In genomic region chr11:32619257-32619816, GRCm38 (mm10) we compare ENCODE assay signal across 8 mouse cellular contexts. TPM values are rescaled to one million over a fixed set of nuclear protein-coding genes. Genes with fewer than 3 reads are reported as not detected.
DNase-seq lines count a peak whose midpoint lies in the region; ATAC-seq lines count a peak whose summit lies in the region.

No protein-coding gene starts in this region.

- H3K27ac ChIP-seq in heart, embryonic 11.5 days (ENCODE audit: low read depth, low read length): peak overlapping the region; percentile 91
- peak overlapping the region; percentile 80 for H3K27ac ChIP-seq in kidney, embryonic 15.5 days
- peak overlapping the region; percentile 84 for H3K27ac ChIP-seq in stomach, embryonic 15.5 days

- H3K4me3 ChIP-seq in heart, embryonic 11.5 days (ENCODE audit: low read depth, low read length): no peak overlapping the region
- no peak overlapping the region for H3K4me3 ChIP-seq in kidney, embryonic 15.5 days (replicated peaks)
- H3K4me3 ChIP-seq in stomach, embryonic 15.5 days (replicated peaks): no peak overlapping the region

- H3K4me1 ChIP-seq in heart, embryonic 11.5 days (ENCODE audit: control insufficient read depth, insufficient read depth, low read length): peaks cover 30% of the 10 kb centered on the region
- peaks cover 21% of the 10 kb centered on the region for H3K4me1 ChIP-seq in kidney, embryonic 15.5 days
- H3K4me1 ChIP-seq in stomach, embryonic 15.5 days: peaks cover 16% of the 10 kb centered on the region

- peak; percentile 90 for ATAC-seq in common myeloid progenitor, adult 5-6 weeks (replicated peaks; ENCODE audit: low read depth, poor library complexity, severe bottlenecking)
- peak; percentile 65 for ATAC-seq in heart, embryonic 11.5 days (replicated peaks; ENCODE audit: insufficient number of reproducible peaks, low FRiP score, low TSS enrichment)
- peak; percentile 68 for ATAC-seq in kidney, embryonic 15.5 days (replicated peaks; ENCODE audit: low FRiP score)
- ATAC-seq in stomach, embryonic 15.5 days (ENCODE audit: insufficient read depth, low FRiP score, low read depth): peak; percentile 81

- peak; percentile 41 to 43 for DNase-seq in spleen, postnatal 36 days (ENCODE audit: low spot score in 2 of 2)
- DNase-seq in spleen, adult 18-20 months: no peak
- peak; percentile 54 for DNase-seq in lung, postnatal 14 days
- DNase-seq in urinary bladder, postnatal 4 days (ENCODE audit: low spot score in 2 of 2): no peak

- WGBS in heart, embryonic 11.5 days (ENCODE audit: insufficient replicate concordance): 23% methylated on average over 8 of the region's 8 CpGs
- WGBS in kidney, embryonic 15.5 days: 41% methylated on average over 8 of the region's 8 CpGs
- WGBS in stomach, embryonic 15.5 days: 27% methylated on average over 8 of the region's 8 CpGs

- H3K9ac ChIP-seq in heart, embryonic 11.5 days (ENCODE audit: low read depth, low read length): peak overlapping the region; percentile 50; the same call in 1 of the 2 replicates
- H3K9ac ChIP-seq in kidney, embryonic 15.5 days: no peak overlapping the region
- no peak overlapping the region for H3K9ac ChIP-seq in stomach, embryonic 15.5 days

- H3K4me2 ChIP-seq in heart, embryonic 11.5 days: peak overlapping the region; percentile 29
- no peak overlapping the region for H3K4me2 ChIP-seq in kidney, embryonic 15.5 days
- H3K4me2 ChIP-seq in stomach, embryonic 15.5 days: peak overlapping the region; percentile 29

- H3K9me3 ChIP-seq in heart, embryonic 11.5 days (replicated peaks; ENCODE audit: control insufficient read depth, low read length): no peaks in the 10 kb centered on the region
- H3K9me3 ChIP-seq in kidney, embryonic 15.5 days (replicated peaks): no peaks in the 10 kb centered on the region
- no peaks in the 10 kb centered on the region for H3K9me3 ChIP-seq in stomach, embryonic 15.5 days

- H3K27me3 ChIP-seq in heart, embryonic 11.5 days (ENCODE audit: control insufficient read depth, insufficient read depth, low read length): no peaks in the 10 kb centered on the region
- no peaks in the 10 kb centered on the region for H3K27me3 ChIP-seq in kidney, embryonic 15.5 days
- H3K27me3 ChIP-seq in stomach, embryonic 15.5 days (replicated peaks): no peaks in the 10 kb centered on the region

- H3K36me3 ChIP-seq in heart, embryonic 11.5 days (ENCODE audit: control insufficient read depth, insufficient read depth, low read length): no peaks in the 10 kb centered on the region
- H3K36me3 ChIP-seq in kidney, embryonic 15.5 days: 0 out of 2 replicates have a peak, but pooled peaks cover 5% of the 10 kb centered on the region
- no peaks in the 10 kb centered on the region for H3K36me3 ChIP-seq in stomach, embryonic 15.5 days

RNA-seq across cellular contexts. Expression of gene Fbxw11, which starts 23.2 kb away (rescaled TPM):
- total RNA-seq in common myeloid progenitor, adult 5-6 weeks (2017): 34.6 and 59.2 TPM in 2 replicates
- 51.0 and 74.8 TPM in 2 replicates for polyA plus RNA-seq in heart, embryonic 11.5 days (2014; fragmentation: Nextera tagmentation; extraction: Ambion mirVana)
- polyA plus RNA-seq in kidney, embryonic 15.5 days (2015; fragmentation: Nextera tagmentation; extraction: Ambion mirVana): 85.7 and 88.6 TPM in 2 replicates
- 61.7 and 68.8 TPM in 2 replicates for polyA plus RNA-seq in stomach, embryonic 15.5 days (2015; fragmentation: Nextera tagmentation; extraction: Ambion mirVana)

Comparison
In these comparisons a context has a peak if more than half of its experiments do, and no peak if none do; other contexts are left out.
1. DNase-seq: peak in spleen, postnatal 36 days (2 of 2) and lung, postnatal 14 days (single experiment); none in spleen, adult 18-20 months (0 of 2) and urinary bladder, postnatal 4 days (0 of 2).
2. Peak in every context shown above with its lines, with median percentiles within 50 percentile points of each other: ATAC-seq and H3K27ac ChIP-seq.